Mouse (Mus musculus): ENCODE measurements around the gene Slc29a2. TPM values are rescaled to one million over a fixed set of nuclear protein-coding genes. Genes with fewer than 3 reads are reported as not detected.

Slc29a2 gene
- total and polyA plus RNA-seq, 3 experiments: 2.1 to 6.6 (median 4.2) TPM

DNA sequence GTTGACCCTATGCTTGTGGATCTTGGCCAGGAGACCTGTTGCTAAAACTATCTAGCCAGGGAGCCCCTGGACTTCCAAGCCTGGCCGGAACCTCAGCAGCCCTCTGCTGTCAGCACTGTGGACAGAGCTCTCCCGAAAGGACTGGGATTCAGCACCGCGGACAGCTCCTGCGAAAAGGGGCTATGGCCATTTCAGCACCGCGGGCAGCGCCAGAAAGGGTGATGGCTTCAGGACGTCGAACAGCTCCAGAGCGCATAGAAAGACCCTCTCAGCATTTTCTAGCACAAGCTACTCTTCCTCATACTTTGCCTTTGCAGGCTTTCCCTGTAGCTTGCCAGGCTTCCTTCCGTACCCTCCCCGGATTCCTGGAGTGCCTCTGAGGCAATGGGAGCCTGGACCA is 34.6 kb upstream of the Slc29a2 start:
- Histone ChIP-seq H3K27me3 (replicated peaks) (peaks cover 69% of the 10 kb centered on the region), H3K36me3 (replicated peaks in 1 of 2; ENCODE audit: control insufficient read depth in 1 of 2, insufficient read depth in 1 of 2, low read length in 1 of 2) (no peaks in the 10 kb centered on the region), H3K4me3 (replicated peaks in 1 of 3; ENCODE audit: low read depth in 2 of 3, low read length in 2 of 3, poor library complexity in 1 of 3) (no peak overlapping the region), H3K4me2 (ENCODE audit: insufficient read depth, low read depth, poor library complexity, severe bottlenecking) (no peak overlapping the region), H3K27ac (ENCODE audit: insufficient read depth, low read depth) (no peak overlapping the region), H3K79me2 (replicated peaks; ENCODE audit: control insufficient read depth, extremely low read depth, insufficient read depth, poor library complexity, severe bottlenecking) (no peaks in the 10 kb centered on the region), H3K9me3 (replicated peaks; ENCODE audit: low read length) (peaks cover 5% of the 10 kb centered on the region), H3K4me1 (ENCODE audit: control insufficient read depth in 1 of 2, insufficient read depth in 2 of 2) (peaks cover 8% of the 10 kb centered on the region in 2 experiments), H3K9ac (ENCODE audit: insufficient read depth, low read depth) (no peak overlapping the region)
- dilution Hi-C loops (cut with MboI; ENCODE audit: extremely low pct_ligation_motif_present, extremely low pct_unique_long_range_greater_than_20kb, low sequenced_read_pairs) (no loop called here), in situ Hi-C loops (cut with MboI; ENCODE audit: low pct_ligation_motif_present, low pct_unique_long_range_greater_than_20kb, low sequenced_read_pairs) (loop anchor here (25.0 kb wide), 2 partner anchors 352 to 502 kb away; partner anchors contain the start of genes 2010003K11Rik, Rce1 and Syt12)
- peak; percentile 82 for DNase-seq (ENCODE audit: extremely low read depth)
- TF ChIP-seq JUND (conservative IDR thresholded peaks at IDR 0.05; ENCODE audit: low read depth, low read length): no peak
- TF ChIP-seq SIN3A (IDR thresholded peaks at IDR 0.05; ENCODE audit: low read length): peak; percentile 100
- TF ChIP-seq MYC (IDR thresholded peaks at IDR 0.05; ENCODE audit: low read depth, low read length): no peak
- peak; percentile 98 for TF ChIP-seq MXI1 (IDR thresholded peaks at IDR 0.05; ENCODE audit: low read depth, low read length)

DNA sequence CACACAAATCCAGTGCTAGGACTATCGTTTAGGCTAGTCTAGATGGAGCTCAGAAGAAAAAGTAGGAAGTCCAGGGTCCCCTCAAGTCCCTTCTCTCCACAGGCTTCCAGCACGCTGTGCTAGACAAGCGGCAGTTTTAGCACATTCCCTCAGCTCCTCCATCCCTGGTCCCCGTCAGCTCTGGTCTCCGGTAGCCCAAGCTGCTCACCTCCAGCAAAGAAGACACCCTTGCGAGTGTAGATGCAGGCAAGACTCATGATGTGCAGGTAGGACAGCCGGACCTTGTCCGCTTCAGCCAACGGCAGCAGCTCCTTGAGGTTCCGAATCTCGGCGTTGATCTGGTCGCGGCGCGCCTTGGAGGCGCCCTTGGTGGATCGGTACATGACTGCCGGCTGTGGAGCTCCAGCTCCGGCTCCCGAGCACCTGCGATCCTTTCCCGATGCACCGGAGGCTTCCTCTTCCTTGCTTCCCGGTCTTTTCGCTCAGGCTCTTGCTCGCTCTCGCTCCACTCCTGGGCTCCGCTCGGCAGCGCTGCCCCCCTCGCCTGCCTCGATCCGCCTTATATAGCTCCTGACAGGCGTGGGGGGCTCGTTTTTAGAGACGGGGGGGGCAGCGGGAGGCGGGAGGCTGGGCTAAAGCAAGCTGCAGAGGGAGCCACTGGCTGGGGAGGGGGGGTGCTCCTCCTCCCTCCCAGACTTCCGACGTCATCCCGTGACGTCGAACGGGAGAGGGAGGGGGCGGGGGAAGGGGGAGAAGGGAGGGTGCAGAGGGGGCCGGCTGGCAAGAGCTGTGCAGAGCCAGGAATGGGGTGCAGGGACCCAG is 34.0 kb upstream of the Slc29a2 start:
- H3K4me3 ChIP-seq (replicated peaks in 1 of 3; ENCODE audit: low read depth in 2 of 3, low read length in 2 of 3, poor library complexity in 1 of 3): no peak overlapping the region
- H3K4me2 ChIP-seq (ENCODE audit: insufficient read depth, low read depth, poor library complexity, severe bottlenecking): no peak overlapping the region
- dilution Hi-C loops (cut with MboI; ENCODE audit: extremely low pct_ligation_motif_present, extremely low pct_unique_long_range_greater_than_20kb, low sequenced_read_pairs): no loop called here
- H3K9me3 ChIP-seq (replicated peaks; ENCODE audit: low read length): peaks cover 5% of the 10 kb centered on the region
- peaks cover 8% of the 10 kb centered on the region in 2 experiments for H3K4me1 ChIP-seq (ENCODE audit: control insufficient read depth in 1 of 2, insufficient read depth in 2 of 2)
- DNase-seq (ENCODE audit: extremely low read depth): no peak
- in situ Hi-C loops (cut with MboI; ENCODE audit: low pct_ligation_motif_present, low pct_unique_long_range_greater_than_20kb, low sequenced_read_pairs): loop anchor here (25.0 kb wide), 2 partner anchors 352 to 502 kb away; partner anchors contain the start of genes 2010003K11Rik, Rce1 and Syt12
- no peak overlapping the region for H3K27ac ChIP-seq (ENCODE audit: insufficient read depth, low read depth)
- H3K27me3 ChIP-seq (replicated peaks): peaks cover 69% of the 10 kb centered on the region
- TF ChIP-seq TCF12 (IDR thresholded peaks at IDR 0.05; ENCODE audit: low read depth, low read length) (no peak), ZC3H11A (IDR thresholded peaks at IDR 0.05; ENCODE audit: low read depth, low read length) (no peak), CHD2 (IDR thresholded peaks at IDR 0.05; ENCODE audit: low read length) (no peak)
- H3K9ac ChIP-seq (ENCODE audit: insufficient read depth, low read depth): no peak overlapping the region
- no peaks in the 10 kb centered on the region for H3K79me2 ChIP-seq (replicated peaks; ENCODE audit: control insufficient read depth, extremely low read depth, insufficient read depth, poor library complexity, severe bottlenecking)
- H3K36me3 ChIP-seq (replicated peaks in 1 of 2; ENCODE audit: control insufficient read depth in 1 of 2, insufficient read depth in 1 of 2, low read length in 1 of 2): no peaks in the 10 kb centered on the region

DNA sequence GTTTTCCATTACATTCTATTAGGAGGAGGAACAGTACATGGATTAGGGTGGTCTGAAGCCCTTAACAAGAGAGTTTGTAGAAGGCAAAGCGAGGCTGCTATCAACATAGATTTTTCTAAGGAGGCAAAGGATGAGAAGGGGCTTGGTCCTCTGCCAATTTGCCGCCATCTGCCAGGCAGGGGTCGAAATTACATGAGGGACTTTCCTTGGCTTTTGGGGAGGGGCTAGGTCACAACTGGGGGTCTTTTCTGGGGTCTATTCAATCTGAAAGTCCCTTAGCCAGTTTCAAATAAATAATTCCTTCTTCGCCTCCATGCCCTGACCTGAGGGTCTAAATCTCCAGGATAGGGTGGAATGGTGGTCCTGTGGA is 33.4 kb upstream of the Slc29a2 start, which contains the start of gene Npas4:
TSS of gene Npas4 (minus strand) at position 61 of the 370 bp plus-strand sequence.
- dilution Hi-C loops (cut with MboI; ENCODE audit: extremely low pct_ligation_motif_present, extremely low pct_unique_long_range_greater_than_20kb, low sequenced_read_pairs): no loop called here

More for the DNA sequence above, 33.4 kb upstream of the Slc29a2 start, which contains the start of gene Npas4:
- peaks cover 5% of the 10 kb centered on the region for H3K9me3 ChIP-seq (replicated peaks; ENCODE audit: low read length)
- no peak within 1 kb of the TSS for H3K9ac ChIP-seq (ENCODE audit: insufficient read depth, low read depth)
- H3K27me3 ChIP-seq (replicated peaks): peaks cover 70% of the 10 kb centered on the region
- H3K4me3 ChIP-seq (replicated peaks in 1 of 3; ENCODE audit: low read depth in 2 of 3, low read length in 2 of 3, poor library complexity in 1 of 3): no peak within 1 kb of the TSS
- H3K4me1 ChIP-seq (ENCODE audit: control insufficient read depth in 1 of 2, insufficient read depth in 2 of 2): peaks cover 6 to 8% of the 10 kb centered on the region in 2 experiments
- no peak within 1 kb of the TSS for H3K27ac ChIP-seq (ENCODE audit: insufficient read depth, low read depth)
- H3K4me2 ChIP-seq (ENCODE audit: insufficient read depth, low read depth, poor library complexity, severe bottlenecking): no peak within 1 kb of the TSS
- TF ChIP-seq POLR2A (IDR thresholded peaks at IDR 0.05; ENCODE audit: low read depth, low read length): no peak
- TF ChIP-seq PAX5 (IDR thresholded peaks at IDR 0.05; ENCODE audit: low read length): no peak
- no peak for TF ChIP-seq USF2 (conservative IDR thresholded peaks at IDR 0.05; ENCODE audit: low read depth, low read length)
- no peak for TF ChIP-seq BHLHE40 (IDR thresholded peaks at IDR 0.05; ENCODE audit: low read depth, low read length)
- TF ChIP-seq JUN (IDR thresholded peaks at IDR 0.05; ENCODE audit: insufficient read depth, low read depth, low read length): no peak
- TF ChIP-seq ELF1 (IDR thresholded peaks at IDR 0.05; ENCODE audit: low read depth, low read length): no peak
- TF ChIP-seq ETS1 (conservative IDR thresholded peaks at IDR 0.05; ENCODE audit: low read depth, low read length): no peak
- TF ChIP-seq SMC3 (IDR thresholded peaks at IDR 0.05; ENCODE audit: low read depth, low read length): no peak
- no peak for TF ChIP-seq KAT2A (IDR thresholded peaks at IDR 0.05; ENCODE audit: insufficient replicate concordance, low read length)
- TF ChIP-seq RAD21 (IDR thresholded peaks at IDR 0.05; ENCODE audit: low read depth, low read length): no peak
- no peak for TF ChIP-seq E2F4 (IDR thresholded peaks at IDR 0.05; ENCODE audit: insufficient replicate concordance, low read depth, low read length)
- no peak for TF ChIP-seq CHD2 (IDR thresholded peaks at IDR 0.05; ENCODE audit: low read length)
- TF ChIP-seq SIN3A (IDR thresholded peaks at IDR 0.05; ENCODE audit: low read length): no peak
- TF ChIP-seq MEF2A (IDR thresholded peaks at IDR 0.05; ENCODE audit: borderline replicate concordance, low read depth, low read length): no peak
- TF ChIP-seq POLR2AphosphoS2 (IDR thresholded peaks at IDR 0.05; ENCODE audit: low read depth, low read length): no peak
- no peak for TF ChIP-seq MAFK (IDR thresholded peaks at IDR 0.05; ENCODE audit: insufficient replicate concordance, low read length)
- TF ChIP-seq EP300 (IDR thresholded peaks at IDR 0.05; ENCODE audit: low read length): no peak
- DNase-seq (ENCODE audit: extremely low read depth): no peak
- no peaks in the 10 kb centered on the region for H3K36me3 ChIP-seq (replicated peaks in 1 of 2; ENCODE audit: control insufficient read depth in 1 of 2, insufficient read depth in 1 of 2, low read length in 1 of 2)
- H3K79me2 ChIP-seq (replicated peaks; ENCODE audit: control insufficient read depth, extremely low read depth, insufficient read depth, poor library complexity, severe bottlenecking): no peaks in the 10 kb centered on the region
- in situ Hi-C loops (cut with MboI; ENCODE audit: low pct_ligation_motif_present, low pct_unique_long_range_greater_than_20kb, low sequenced_read_pairs): loop anchor here (25.0 kb wide), 2 partner anchors 353 to 503 kb away; partner anchors contain the start of genes 2010003K11Rik, Rce1 and Syt12
